Mouse (Mus musculus): ENCODE data around the gene Endou.
A peak's percentile ranks its signal among the peaks of the same experiment; 100 is the strongest.

Endou gene

DNA sequence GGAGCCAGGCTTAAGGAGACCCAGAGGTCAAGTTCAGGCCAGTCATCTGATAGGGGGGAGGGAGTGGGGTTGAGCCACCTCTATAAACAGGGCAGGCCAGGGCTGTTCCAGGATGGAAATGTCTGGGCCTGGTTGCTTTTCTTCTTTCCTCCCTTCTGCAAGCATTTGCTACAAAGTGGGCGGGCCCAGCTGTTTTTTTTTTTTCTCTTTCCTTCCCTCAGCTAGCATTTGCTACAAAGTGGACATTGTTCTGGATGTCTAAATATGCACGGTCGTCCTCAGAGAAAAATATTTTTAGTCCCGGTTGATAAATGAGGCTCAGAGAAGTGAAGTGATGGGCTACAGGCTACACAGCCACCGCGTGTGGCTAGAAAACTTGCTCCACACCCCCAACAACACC lies 23.3 kb upstream of the Endou start:
- DNase-seq (ENCODE audit: low spot score): no peak

DNA sequence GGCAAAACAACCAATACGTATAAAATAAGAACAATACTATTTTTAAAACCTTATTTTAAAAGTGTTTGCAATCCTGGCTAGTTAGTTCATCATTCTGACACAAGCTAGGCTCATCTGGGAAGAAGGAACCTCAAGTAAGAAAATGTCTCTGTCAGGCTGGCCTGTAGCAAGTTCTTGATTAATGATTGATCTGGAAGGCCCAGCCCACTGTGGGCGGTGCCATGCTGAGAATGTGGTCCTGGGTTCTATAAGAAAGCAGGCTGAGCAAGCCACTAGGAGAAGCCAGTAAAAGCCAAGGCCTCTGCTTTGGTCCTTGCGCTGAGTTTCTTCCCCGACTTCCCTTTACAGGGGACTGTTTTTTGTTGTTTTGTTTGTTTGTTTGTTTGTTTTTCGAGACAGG lies 21.4 kb upstream of the Endou start:
- no peak for DNase-seq (ENCODE audit: low spot score)

DNA sequence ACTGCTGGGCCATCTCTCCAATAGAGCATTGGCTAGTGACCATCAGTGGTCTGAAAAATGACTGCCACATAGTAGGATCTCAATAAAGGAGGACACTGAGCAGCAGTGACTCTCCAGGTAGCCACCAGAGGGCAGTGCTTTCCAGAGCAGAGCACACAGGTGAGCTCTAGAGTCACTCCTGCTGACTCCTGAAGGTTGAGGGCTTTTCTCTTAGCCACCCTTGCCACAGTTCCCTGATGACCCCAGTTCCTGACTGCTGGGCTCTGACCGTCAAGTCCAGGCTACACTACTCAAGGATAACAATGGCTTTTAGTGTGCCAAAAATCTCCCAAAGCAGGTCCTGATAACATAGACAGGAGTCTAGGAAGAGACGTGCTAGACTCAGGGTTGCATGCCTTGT lies 20.5 kb upstream of the Endou start:
- no peak for DNase-seq (ENCODE audit: low spot score)

DNA sequence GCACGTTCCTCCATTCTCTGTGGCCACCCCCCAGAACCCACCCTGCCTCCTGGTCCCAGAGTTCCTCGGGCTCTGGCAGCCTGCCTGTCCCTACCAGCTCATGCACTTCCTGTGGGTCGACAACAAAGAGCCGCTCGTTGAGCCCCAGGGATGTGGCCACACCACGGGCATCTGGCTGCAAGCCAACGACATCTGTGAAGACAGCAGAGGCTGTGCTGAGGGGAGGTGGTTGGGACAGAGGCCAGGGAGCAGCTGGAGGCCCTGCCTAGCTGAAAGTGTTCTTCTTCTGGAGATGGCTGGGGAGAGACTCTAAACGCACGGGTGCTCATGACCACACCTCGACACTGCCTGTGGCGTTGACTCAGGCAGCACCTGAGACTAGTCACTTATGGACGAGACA lies 19.6 kb upstream of the Endou start:
- DNase-seq (ENCODE audit: low spot score): peak; percentile 68

DNA sequence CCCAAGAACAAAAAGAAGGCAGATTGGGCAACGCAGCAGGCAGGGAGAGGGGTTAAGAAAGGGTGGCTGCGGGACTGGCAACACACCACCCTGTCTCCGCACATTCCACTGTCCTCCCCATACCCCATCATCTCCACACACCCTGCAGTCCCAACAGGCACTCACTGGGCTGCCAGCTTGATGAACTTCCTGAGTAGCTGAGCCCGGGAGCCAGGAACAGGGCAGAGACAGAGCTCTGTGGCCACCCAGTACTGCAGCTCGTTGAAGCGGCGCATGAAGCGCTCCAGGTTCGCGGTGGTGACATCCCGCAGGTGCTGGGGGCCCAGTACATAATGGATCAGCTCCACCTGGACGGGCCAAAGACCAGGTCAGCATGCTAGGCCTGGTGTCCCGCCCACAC lies 18.7 kb upstream of the Endou start:
- DNase-seq (ENCODE audit: low spot score): no peak

DNA sequence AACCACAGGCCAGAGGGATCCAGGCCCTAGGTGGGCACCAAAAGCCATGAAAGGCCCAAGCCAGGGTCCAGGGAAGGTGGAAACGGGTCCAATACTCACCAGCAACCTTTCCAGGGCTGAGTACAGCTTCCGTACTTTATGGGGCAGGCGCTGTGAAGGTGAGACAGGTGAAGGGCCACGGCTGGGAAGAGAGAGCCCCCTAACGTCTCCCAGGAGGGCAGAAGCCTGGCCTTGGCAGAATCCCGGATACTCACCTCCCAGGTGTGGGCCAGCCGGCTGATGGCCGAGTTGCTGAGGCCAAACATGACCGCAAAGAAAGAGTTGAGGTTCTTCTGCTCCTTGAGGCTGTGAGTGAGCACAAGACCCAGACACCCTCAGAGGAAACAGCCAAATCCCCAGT lies 18.3 kb upstream of the Endou start:
- DNase-seq (ENCODE audit: low spot score): no peak

DNA sequence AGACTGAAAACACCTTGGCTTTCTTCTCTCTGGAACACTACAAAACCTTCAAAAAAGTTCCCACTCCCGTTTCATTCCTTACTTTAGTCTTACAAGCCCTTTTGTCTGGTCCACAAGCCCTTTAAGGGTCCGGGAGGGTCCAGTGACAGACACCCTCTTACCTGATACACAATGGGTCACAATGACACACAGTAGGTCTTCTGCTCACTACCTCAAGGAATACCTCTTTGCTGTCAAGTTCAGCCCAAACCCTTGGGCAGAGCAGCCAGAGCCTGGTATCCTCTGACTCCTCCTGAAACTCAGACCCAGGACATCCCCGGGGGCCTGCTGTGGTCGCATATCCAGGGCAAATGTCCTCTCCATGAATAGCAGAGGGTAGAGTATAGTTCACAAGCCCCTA lies 17.8 kb upstream of the Endou start:
- no peak for DNase-seq (ENCODE audit: low spot score)

DNA sequence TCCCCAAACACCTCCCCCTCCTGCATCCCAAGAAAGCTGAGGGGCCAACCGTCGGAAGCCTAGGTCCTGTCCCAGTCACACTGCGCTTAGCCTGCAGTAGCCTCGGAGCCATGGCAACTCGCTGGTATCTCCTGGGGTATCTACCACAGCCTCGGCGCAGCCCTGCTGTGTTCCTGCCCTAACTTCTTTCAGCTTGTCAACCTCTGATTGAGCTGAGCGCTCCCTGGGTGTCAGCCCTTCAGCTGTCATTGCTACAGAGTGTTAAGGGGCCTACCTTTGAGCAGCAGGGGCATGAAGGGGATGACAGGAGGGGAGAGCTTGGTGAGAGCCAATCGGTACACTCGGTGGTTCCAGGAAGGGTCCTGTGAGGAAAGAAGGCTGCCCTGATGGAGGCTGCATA lies 17.2 kb upstream of the Endou start:
- no peak for DNase-seq (ENCODE audit: low spot score)

DNA sequence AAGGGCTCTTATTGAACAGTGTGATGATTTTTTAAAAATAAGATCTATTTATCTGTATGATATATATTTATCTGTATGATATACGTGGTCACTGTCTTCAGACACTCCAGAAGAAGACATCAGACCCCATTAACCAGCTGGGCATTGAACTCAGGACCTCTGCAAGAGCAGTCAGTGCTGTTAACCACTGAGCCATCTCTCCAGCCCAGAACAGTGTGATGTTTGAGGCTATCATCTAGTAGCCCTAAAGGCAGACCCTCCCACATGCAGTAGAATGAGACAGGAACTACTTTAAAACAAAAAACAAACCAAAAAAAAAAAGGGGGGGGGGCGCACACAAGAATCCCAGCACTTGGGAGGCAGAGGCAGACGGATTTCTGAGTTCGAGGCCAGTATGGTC lies 16.3 kb upstream of the Endou start:
- DNase-seq (ENCODE audit: low spot score): no peak

DNA sequence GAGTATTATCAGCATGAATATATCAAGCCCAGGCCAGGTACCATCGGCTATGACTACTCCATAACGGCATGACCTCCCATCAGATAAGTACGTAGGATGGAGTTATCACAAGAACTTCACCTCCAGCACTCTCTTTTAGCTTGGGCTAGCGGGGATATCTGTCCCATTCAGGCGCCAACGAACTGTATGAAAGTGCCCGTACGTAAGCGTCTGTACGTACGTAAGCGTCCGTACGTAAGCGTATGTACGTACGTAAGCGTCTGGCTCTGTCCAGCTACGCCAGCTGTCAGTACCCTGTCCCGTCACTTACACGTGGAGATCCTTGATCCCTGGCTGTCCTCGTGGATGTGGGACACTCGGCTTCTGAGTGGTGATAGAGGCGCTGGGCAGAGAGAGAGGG lies 15.6 kb upstream of the Endou start:
- no peak for DNase-seq (ENCODE audit: low spot score)

DNA sequence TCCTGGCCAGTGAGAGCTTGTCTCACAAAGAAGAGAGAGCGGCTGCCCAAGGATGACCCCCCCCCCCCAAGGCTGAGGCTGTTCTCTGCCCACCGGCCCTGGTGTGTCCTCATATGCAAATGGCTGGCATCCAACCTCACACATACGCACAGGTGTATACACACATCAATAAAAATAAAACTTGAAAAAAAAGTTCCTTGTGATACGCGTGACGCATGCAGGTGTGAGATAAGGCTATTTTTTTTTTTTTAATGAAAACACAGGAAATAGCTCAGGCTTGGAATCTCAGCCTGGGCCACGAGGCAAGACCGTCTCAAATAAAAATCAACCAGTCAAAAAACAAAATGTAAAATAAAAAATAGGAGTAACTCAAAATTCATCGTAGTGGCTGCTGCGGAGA lies 15.1 kb upstream of the Endou start:
- no peak for DNase-seq (ENCODE audit: low spot score)

DNA sequence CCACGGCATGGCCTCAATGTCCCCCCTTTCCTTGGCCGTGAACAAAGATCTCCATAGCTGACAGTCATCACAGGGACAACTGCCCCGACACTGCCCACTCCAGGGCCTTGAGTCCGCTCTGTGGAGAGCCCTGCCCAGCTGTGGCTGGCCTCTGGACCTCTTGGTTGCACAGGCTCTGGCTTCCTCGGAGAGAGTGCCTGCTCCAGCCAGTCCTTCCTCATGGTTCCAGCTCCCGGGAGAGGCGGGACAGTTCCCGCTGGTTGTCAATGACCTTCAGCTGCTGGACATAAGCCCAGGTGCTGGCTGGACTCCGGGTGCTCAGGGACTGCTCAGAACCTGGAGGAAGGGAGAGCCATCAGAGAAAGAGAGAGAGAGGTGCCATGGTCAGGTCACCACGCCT lies 14.2 kb upstream of the Endou start:
- DNase-seq (ENCODE audit: low spot score): peak; percentile 67

DNA sequence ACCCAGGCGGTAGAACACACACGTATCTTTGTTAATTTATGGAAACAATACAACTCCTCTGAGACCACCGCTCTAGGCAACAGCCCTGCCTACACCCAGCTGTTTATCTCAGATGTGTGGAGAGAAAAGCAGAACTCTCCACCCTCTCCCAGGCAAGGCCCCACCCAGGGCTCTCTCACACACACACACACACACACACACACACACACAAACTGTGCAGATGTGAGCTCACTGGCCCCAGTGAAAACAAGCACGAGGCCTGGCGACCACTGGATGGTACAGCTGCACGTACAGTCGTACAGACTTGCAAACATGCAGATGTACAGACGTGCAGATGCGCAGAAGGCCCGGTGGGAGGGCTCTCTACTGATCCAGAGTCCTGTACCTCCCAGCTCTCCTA lies 13.8 kb upstream of the Endou start:
- DNase-seq (ENCODE audit: low spot score): no peak

DNA sequence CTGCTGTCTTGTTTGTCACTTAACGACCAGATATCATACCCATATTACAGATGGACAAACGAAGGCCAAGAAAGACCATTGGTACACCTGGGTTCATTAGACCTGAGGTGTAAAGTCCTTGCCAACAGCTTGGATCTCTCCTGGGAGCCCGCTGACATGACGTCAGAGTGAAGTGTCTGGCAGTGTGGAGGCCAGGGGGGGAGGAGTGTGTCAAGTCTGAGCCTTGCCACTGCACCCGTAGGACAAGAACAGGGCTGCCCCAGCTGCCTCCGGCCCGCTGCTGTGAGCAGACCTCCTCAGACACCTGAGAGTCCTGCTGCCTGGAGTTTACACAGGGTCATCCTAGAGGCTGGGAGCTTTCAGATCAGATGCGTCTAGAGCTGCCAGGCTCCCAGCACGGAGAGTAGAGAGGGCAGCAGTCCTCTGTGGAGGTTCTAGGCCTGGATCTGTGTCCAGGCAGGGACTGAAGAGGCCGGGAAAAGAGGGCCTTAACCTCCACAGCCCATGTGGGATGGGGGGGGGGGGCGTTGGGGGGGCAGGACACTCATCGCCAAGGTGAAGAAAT lies 12.9 kb upstream of the Endou start:
- DNase-seq (ENCODE audit: low spot score): no peak

DNA sequence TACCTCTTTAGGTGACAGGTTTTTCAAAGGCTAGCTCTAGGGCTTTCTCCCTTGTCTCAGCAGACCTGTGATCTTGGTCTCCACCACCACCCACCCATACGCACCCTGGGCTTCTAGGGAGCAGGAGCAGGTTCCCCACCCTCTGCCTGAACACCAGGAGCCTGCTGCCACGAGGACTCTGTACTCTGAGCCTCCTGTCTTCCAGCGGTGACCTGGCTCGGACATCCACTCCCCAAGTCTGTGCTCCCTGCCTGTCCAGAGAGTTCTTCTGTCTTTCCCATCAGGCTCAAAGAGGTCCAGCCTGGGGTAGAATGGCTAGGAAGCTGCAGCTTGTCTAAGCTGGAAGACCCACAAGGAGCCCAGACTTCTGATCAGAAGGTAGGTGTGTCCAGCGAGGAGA lies 12.1 kb upstream of the Endou start:
- DNase-seq (ENCODE audit: low spot score): no peak

DNA sequence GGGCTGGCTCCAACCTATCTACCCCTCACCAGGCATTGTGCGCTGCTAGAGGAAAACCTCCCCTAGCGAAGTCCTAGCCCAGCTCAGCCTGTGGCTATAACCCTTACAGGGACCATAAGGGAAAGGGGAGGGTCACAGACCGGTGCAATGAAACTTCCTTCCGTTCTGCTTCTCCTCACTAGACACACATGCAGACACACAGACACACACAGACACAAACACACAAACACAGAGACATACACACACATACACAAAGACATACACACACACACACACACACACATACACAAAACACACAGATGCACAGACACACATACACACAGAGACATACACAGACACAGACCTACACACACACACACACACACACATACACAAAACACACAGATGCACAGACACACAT lies 11.5 kb upstream of the Endou start:
- DNase-seq (ENCODE audit: low spot score): no peak

DNA sequence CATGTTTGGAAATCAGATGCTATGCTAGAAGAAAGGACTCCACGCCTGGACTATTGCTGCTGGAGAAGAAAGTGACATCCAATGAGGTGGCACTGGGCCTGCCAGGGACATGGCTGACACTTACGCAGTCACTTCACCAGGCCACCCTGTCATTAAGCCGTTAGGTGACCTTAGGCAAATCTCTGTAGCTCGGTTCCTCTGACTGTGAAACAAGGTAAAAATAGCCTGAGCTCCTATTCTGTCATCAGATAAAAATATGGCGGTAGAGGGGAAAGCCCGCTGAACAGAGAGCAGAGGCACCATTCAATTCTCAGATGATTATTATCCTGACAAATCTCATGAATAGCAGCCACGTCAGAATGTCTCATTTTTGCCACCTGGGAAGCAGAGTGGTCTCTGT lies 10.9 kb upstream of the Endou start:
- no peak for DNase-seq (ENCODE audit: low spot score)

DNA sequence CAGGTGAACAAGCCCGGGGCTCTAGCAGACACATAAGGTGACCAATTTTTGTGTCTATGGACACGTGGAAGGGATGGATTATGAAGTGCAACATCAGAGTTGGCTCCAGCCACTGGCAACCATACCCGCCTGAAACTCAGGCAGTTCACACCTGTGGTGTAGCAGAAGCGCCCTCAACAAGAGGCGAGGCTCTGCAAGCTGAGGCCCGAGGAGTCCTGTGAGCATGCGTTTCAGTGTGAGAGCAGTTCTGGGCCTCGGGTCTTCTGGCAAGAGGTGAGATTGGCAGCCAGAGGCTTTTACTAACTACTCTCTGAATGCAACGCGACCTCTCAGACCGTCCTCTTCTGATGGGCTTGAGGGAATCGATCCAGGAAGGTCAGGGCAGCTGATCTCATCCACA lies 10.5 kb upstream of the Endou start:
- no peak for DNase-seq (ENCODE audit: low spot score)

DNA sequence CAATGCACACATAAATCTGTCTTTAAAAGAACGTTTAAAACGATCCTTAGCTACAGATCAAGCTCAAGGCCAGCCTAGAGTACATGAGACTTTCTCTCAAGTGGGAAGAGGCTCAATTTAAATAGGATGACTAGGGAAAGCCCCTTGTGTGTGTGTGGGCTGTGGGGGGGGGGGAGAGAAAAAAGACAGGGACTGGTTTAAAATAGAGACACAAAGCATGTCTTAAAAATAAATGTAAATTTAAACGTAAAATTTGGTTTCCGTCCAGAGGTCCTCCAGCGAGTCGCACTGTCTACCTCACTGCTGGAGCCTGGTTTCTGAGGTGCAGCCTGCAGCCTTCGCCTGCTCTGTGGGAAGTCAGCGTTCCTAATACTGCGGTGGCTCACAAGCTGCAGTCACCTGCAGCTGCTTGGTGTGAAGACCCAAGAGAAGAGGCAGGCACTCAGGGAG lies 9.2 kb upstream of the Endou start:
- no peak for DNase-seq (ENCODE audit: low spot score)

DNA sequence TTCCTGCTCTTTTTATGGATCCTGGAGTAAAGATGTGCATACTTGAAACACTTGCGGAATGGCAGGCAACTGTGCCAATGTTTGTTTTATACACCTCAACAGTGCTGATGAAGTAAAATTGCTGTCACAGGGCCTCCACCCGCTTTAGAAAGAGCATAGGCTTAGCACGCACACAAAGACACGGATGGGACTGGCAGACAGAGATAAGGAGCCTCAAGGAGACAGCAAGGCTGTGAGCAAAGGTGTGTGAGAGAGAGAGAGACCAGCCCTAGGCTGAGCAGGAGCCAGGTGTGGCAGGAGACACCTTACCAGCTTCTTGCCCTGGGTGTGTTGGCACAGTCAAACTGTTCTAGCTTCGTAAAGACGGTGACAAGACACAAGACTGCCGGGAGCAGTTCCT lies 7.8 kb upstream of the Endou start:
- no peak for DNase-seq (ENCODE audit: low spot score)

DNA sequence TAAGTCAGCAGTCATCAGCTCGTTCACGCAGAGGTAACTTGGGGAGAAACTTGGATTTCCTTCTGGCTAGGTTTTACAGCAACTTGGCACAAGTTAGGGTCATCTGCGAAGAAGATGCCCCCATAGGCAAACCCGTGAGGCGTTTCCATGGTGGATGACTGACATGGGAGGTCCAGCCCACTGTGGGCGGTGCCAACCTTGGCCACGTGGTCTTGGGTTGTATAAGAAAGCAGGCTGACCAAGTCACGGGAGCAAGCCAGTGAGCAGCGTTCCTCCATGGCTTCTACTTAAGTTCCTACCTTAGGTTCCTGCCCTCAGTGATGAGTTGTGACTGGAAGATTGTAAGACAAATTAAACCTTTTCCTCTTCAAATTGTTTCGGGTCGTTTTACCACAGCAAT lies 849 bp upstream of the Endou start:
- DNase-seq (ENCODE audit: low spot score): no peak

DNA sequence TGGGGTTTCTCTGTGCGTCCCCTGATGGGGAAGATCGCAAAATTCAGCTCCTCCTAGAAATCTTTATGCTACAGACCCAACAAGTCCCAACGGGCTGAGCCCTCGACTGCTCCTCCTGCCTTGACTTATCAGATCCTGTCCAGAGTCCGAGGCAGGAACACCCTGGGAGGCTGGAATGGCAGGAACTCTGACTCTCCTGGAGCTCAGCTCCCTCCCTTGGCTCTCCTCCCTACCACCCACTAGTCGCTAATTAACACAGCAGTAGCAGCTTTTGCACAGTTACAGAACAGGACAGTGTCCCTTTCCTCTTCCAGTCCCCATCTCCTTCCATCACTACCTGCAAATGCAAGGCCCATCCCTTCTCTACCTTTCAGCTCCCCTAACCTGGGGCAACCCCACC lies 774 bp downstream of the Endou start:
- DNase-seq (ENCODE audit: low spot score): no peak

DNA sequence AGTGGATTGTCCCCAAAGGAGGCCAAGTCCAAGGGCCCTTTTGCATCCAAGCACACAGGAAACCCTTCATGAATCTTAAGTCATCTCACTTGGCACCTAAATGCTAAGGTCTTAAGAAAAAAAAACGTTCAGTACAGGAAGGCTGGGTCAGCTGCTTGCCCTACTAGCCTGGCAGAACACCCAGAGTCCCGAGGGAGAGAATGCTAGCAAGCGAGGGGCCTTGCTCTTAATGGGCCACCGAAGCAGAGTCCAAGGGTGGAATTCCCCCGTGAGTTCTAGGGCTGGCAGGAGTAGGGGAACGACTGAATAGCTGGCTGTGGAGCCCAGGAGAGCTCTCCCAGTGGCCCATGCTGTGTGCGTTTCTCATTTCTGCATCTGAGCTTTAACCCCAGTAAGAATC lies 2.3 kb downstream of the Endou start:
- no peak for DNase-seq (ENCODE audit: low spot score)

DNA sequence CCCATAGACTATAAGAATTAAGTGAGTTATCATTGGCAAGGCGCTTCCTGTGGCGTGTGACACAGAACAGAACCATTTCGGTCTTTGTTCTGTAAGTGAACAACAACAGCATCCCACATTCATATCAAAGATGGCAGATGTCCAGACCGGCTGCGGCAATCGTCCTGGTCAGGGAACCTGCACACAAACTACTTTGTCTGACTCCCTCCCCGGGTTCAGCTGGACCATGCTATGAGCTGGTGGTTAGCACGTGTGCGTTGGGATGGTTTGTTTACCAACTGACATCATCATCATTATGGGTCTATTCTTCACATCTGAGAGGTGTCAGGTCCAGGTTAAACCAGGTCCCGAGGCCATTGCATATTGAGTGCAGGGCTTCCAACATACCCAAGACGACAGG lies 2.7 kb downstream of the Endou start:
- no peak for DNase-seq (ENCODE audit: low spot score)

DNA sequence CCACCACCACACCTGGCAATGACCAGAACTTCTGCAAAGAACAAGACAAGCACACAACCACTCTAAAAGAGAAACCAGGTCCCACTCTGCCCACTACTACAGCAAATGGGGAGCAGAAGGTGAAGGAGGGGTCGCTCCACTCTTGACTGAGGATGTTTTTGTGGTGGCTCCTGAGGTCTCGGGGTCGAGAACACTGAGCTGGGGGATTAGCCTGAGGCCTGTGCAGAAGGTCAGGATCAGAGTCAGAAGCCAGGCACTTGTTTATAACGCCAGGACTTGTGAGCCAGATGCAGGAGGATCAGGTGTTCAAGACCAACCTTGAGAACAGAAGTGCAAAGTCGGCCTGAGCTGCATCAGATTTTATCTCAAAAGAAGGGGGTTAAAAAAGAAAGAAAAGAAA lies 3.6 kb downstream of the Endou start:
- DNase-seq (ENCODE audit: low spot score): no peak
